Mouse (Mus musculus) cerebellum, adult 9-10 months (tissue): ENCODE results near the gene Prss27.

ENCODE experiments used
- DNase-seq: peaks from one replicate; pipeline ENCODE4 v3.0.0; 2022

Gene Prss27

GRCm38 (mm10) chr17:24037844-24038243 lies at the start of gene Prss27:
Prss27 (plus strand) TSS chr17:24038144.
- DNase-seq = no peak

DNA sequence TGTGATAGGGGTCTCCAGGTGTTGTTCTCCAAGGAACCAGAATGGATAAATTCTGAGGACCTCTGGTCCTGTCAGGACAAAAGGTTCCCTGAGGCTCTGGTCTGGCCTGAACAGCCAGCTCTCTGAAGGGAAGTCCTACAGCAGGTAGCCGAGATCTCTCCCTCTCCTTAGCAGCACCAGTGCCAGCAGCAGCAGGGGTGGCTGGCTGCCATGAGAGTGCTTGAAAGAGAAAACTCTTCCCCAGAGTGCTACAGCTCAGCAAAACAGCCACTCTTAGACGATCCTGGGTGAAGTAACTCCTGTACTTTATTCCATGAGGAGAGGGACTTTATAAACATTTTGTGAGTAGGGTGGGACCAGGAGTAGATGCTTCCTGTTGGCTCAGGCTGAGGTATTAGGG lies 48.1 kb upstream of the Prss27 start:
- no peak for DNase-seq

GRCm38 (mm10) chr17:23992789-23993553 lies 45.0 kb upstream of the Prss27 start:
- DNase-seq = no peak

- peak; percentile 89 for DNase-seq
Observed at GRCm38 (mm10) chr17:23993559-23994428, 44.1 kb upstream of the Prss27 start.

- no peak for DNase-seq
Observed at GRCm38 (mm10) chr17:23994667-23995066, 43.3 kb upstream of the Prss27 start.

GRCm38 (mm10) chr17:23995421-23995820 lies 42.5 kb upstream of the Prss27 start:
- DNase-seq = no peak

DNA sequence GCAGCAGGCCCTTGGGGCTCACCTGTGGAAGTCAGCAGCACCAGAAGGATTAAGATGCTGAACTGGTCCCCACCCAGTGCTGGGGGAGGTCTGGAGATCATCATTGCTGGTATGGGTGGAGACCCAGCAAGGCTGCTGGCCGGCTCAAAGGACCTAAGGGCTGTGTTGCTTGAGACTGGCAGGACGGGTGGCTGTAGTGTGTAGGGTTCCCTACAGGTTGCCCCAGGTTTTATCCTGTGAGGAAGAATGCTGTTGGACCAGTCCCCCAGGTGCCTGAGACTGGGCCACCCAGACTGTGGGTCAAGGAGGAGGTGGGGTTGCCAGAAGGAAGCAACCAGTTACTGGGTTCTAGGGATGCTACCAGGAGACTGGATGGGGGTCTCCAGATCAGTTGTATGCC lies 40.0 kb upstream of the Prss27 start, which contains the start of gene Prss22:
TSS of gene Prss22 (minus strand) at position 200 of the 400 bp plus-strand sequence.
- no peak for DNase-seq

- no peak for DNase-seq
Observed at GRCm38 (mm10) chr17:23998383-23998782, 39.6 kb upstream of the Prss27 start.

- no peak for DNase-seq
Observed at GRCm38 (mm10) chr17:24000404-24000803, 37.5 kb upstream of the Prss27 start.

GRCm38 (mm10) chr17:24004071-24004665 lies 33.8 kb upstream of the Prss27 start:
- peak; percentile 55 for DNase-seq

DNA sequence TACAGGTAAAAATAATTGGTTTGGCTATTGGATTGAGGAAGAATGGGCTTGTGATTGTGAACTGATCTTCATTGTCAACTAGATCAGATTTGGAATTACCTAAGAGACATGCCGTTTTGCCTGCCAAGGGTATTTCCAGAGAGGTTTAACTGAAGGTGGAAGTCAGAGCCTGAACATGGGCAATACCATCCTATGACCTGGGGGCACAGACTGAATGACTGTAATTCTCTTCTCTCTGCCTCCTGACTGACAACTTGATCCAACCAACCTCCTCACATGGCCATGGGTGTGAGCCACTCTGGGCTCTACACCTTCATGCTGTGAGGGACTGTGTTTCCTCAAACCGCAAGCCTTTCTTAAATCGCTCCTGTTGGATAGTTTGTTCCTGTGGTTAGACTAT lies 32.9 kb upstream of the Prss27 start:
- no peak for DNase-seq

- DNase-seq = no peak
Observed at GRCm38 (mm10) chr17:24006930-24007329, 31.0 kb upstream of the Prss27 start.

- DNase-seq = no peak
Observed at GRCm38 (mm10) chr17:24007391-24007790, 30.6 kb upstream of the Prss27 start.

GRCm38 (mm10) chr17:24008105-24008504 lies 29.8 kb upstream of the Prss27 start:
- DNase-seq = no peak

DNA sequence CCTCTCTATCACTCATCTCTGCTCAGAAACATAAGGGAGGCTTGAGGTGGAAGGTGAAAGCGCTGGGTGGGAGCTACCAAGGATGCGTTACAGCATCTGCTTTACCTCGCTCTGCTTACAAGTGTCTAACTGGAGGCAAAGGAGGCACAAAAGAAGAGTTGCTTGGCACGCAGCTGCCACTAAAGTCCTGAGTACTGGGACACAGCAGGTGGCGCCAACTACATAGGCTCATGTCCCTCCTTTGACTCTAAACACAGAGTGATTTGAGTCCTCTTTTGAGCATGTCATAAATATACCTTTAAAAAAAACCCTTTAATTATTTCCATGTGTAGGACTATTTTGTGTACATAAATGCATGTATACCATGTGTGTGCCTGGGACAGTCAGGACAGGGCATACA lies 28.3 kb upstream of the Prss27 start:
- no peak for DNase-seq

DNA sequence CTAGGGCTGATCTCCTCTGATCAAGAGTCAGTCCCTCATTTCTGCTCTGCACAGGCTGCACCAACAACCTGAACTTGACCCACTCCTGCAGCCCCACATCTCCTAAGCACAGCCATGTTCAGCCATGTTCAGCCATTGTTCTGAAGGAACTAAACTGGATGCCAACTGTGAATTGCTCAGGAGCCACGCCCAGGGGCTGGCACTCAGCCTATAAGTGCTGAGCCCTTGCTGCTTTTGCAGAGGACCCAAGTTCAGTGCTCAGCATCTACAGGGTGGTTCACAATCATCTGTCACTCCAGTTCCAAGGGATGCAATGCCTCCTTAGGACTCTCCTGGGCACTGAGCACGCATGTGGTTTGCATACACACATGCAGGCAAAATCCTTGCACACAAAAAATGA lies 25.0 kb upstream of the Prss27 start:
- no peak for DNase-seq

GRCm38 (mm10) chr17:24014433-24014965 lies 23.4 kb upstream of the Prss27 start:
- DNase-seq = no peak

- DNase-seq = no peak
Observed at GRCm38 (mm10) chr17:24015727-24016126, 22.2 kb upstream of the Prss27 start.

DNA sequence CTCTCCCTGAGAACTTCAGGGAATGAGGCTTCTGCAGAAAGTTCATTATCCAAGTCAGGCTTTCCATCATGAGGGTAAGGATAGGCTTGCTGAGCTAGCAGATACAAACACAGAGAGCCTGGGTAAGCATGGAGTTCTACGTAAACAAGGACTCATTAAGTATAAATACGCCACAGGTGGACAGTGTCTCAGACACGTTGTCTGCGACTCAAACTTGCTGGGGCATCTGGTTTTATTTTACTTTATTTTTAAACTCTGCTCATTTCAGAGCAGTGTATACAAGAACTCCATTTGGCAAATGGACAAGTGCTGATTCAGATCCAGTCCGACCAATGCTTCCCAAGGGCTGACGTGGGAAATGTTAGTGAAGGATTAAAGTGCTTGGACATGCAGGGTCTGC lies 17.2 kb upstream of the Prss27 start:
- DNase-seq = no peak

DNA sequence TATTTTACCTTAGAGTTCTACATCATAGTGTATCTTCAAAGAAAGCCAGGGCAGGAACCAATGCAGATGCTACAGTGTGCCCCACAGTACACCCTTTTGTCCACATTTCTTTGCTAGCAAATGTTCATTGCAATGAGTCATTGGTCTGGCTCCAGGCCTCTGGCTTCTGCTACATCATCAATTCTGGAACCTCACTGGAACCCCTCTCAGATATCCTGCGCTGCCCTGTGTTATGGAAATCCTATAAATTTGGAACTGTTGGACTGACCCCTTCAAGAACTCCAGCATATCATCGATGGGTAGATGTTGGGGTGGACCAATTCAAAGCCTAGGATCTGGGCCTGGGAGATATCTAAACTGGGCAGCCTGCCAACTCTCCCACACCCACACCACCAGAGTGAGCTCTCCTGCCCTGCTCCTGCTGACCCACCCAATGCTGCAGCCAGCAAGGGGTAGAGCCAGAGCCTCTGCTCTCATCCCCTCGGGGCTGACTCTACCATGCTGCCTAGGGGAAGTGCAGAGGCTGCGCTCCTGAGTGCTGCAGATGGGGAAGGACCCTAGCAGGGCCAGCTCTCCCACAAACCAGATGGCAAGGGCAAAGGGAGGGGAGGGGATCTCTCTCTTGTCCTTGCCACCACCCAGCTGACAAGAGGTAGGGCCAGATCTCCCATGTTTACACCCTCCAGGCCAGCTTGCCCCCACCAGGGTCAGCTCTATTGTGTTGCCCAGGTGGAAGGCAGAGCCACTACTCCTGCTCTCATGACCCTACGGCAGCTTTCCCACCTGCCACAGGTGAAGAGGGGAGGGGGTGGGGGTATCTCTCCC lies 16.4 kb upstream of the Prss27 start:
- DNase-seq = no peak

DNA sequence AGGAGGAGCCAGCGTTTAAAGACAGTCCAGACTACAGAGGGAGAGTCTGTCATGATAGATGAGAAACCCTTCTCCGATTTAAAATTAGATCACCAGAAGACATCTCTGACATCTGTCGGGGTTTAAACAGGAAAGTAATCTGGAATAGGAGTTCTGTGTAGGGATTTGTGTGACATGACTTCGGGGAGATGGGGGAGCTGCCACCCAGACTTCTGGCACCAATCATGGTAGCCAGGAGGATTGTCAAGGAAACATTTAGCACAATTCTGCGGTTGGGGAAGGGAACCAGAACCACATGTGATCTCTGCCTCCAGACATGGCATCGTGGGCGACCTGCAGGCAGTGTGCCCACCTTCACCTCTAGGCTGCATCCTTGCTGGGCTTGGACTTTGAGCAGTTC lies 8.5 kb upstream of the Prss27 start:
- no peak for DNase-seq

GRCm38 (mm10) chr17:24030551-24030950 lies 7.4 kb upstream of the Prss27 start:
- DNase-seq = no peak
